ENCODE assay signal across 8 mouse cellular contexts in the genomic region with DNA sequence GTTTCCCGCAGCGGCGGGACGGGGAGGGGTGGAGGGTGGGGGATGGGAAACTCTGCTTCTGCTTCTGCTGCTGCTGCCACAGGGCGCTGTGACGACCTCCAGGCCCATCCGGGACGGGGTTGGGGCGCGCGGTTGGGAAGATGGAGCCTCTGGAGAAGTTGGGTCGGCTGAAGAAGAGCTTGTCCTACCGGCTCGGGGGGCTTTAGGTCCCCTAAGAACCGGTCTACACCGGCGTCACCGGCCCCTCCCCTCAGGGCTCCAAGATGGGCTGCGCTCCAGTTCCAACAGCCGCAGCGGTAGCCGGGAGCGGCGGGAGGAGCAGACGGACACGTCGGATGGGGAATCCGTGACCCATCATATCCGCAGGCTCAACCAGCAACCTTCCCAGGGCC. TPM values are rescaled to one million over a fixed set of nuclear protein-coding genes. Genes with fewer than 3 reads are reported as not detected.
A peak's percentile ranks its signal among the peaks of the same experiment; 100 is the strongest.
DNase-seq lines count a peak whose midpoint lies in the region; ATAC-seq and TF ChIP-seq lines count a peak whose summit lies in the region.

No protein-coding gene starts in this region.

- H3K27me3 ChIP-seq in embryonic facial prominence, embryonic 10.5 days (replicated peaks; ENCODE audit: low read depth, poor library complexity, severe bottlenecking) = no peaks in the 10 kb centered on the region
- H3K27me3 ChIP-seq in intestine, postnatal 0 days (replicated peaks; ENCODE audit: control insufficient read depth, insufficient read depth, low read length) = no peaks in the 10 kb centered on the region
- H3K27me3 ChIP-seq in limb, embryonic 13.5 days = no peaks in the 10 kb centered on the region
- no peaks in the 10 kb centered on the region for H3K27me3 ChIP-seq in midbrain, embryonic 12.5 days

- TF ChIP-seq CTCF in intestine, postnatal 0 days (IDR thresholded peaks at IDR 0.05; ENCODE audit: low read depth) = no peak

- H3K4me3 ChIP-seq in embryonic facial prominence, embryonic 10.5 days = peak overlapping the region; percentile 86
- peak overlapping the region; percentile 92 for H3K4me3 ChIP-seq in intestine, postnatal 0 days (ENCODE audit: low read depth, low read length)
- peak overlapping the region; percentile 87 for H3K4me3 ChIP-seq in limb, embryonic 13.5 days
- peak overlapping the region; percentile 94 for H3K4me3 ChIP-seq in midbrain, embryonic 12.5 days

- ATAC-seq in intestine, postnatal 0 days = peak; percentile 10; the same call in 1 of the 2 replicates
- ATAC-seq in limb, embryonic 13.5 days (ENCODE audit: low FRiP score, low read depth) = peak; percentile 29; the same call in 1 of the 2 replicates
- ATAC-seq in midbrain, embryonic 12.5 days (ENCODE audit: low FRiP score, low read depth) = peak; percentile 47

- H3K36me3 ChIP-seq in embryonic facial prominence, embryonic 10.5 days (replicated peaks) = peaks cover 59% of the 10 kb centered on the region
- H3K36me3 ChIP-seq in intestine, postnatal 0 days (ENCODE audit: control insufficient read depth, insufficient read depth) = peaks cover 25% of the 10 kb centered on the region
- peaks cover 50% of the 10 kb centered on the region for H3K36me3 ChIP-seq in limb, embryonic 13.5 days
- peaks cover 41% of the 10 kb centered on the region for H3K36me3 ChIP-seq in midbrain, embryonic 12.5 days

- peak overlapping the region; percentile 75 for H3K9ac ChIP-seq in intestine, postnatal 0 days (ENCODE audit: low read depth, low read length)
- H3K9ac ChIP-seq in limb, embryonic 13.5 days = peak overlapping the region; percentile 89
- H3K9ac ChIP-seq in midbrain, embryonic 12.5 days (replicated peaks) = peak overlapping the region; percentile 74

- peak; percentile 70 for DNase-seq in retina, embryonic 14.5 days (ENCODE audit: low spot score)
- no peak for DNase-seq in retina, postnatal 1 day
- peak; percentile 69 for DNase-seq in embryonic facial prominence, embryonic 10.5 days (ENCODE audit: low spot score)
- peak; percentile 65 to 68 for DNase-seq in heart, adult 18-20 months
- peak; percentile 56 for DNase-seq in urinary bladder, adult 2 months (ENCODE audit: low spot score)

- under 1% methylated on average over 29 of the region's 29 CpGs for WGBS in embryonic facial prominence, embryonic 10.5 days
- 1% methylated on average over 29 of the region's 29 CpGs for WGBS in intestine, postnatal 0 days
- WGBS in limb, embryonic 13.5 days = 1% methylated on average over 29 of the region's 29 CpGs
- WGBS in midbrain, embryonic 12.5 days = under 1% methylated on average over 27 of the region's 29 CpGs

- no peaks in the 10 kb centered on the region for H3K9me3 ChIP-seq in embryonic facial prominence, embryonic 10.5 days
- H3K9me3 ChIP-seq in intestine, postnatal 0 days (ENCODE audit: control insufficient read depth) = no peaks in the 10 kb centered on the region
- no peaks in the 10 kb centered on the region for H3K9me3 ChIP-seq in limb, embryonic 13.5 days
- H3K9me3 ChIP-seq in midbrain, embryonic 12.5 days = no peaks in the 10 kb centered on the region

- H3K4me2 ChIP-seq in intestine, postnatal 0 days (replicated peaks; ENCODE audit: low read depth) = peak overlapping the region; percentile 99
- H3K4me2 ChIP-seq in limb, embryonic 13.5 days (replicated peaks) = peak overlapping the region; percentile 89
- H3K4me2 ChIP-seq in midbrain, embryonic 12.5 days (replicated peaks) = peak overlapping the region; percentile 84

- H3K4me1 ChIP-seq in embryonic facial prominence, embryonic 10.5 days = peaks cover 25% of the 10 kb centered on the region
- 0 out of 2 replicates have a peak, but pooled peaks cover 4% of the 10 kb centered on the region for H3K4me1 ChIP-seq in intestine, postnatal 0 days (replicated peaks; ENCODE audit: control insufficient read depth, insufficient read depth, low read length)
- H3K4me1 ChIP-seq in limb, embryonic 13.5 days = peaks cover 19% of the 10 kb centered on the region
- peaks cover 21% of the 10 kb centered on the region for H3K4me1 ChIP-seq in midbrain, embryonic 12.5 days

- H3K27ac ChIP-seq in embryonic facial prominence, embryonic 10.5 days (replicated peaks) = peak overlapping the region; percentile 95
- peak overlapping the region; percentile 97 for H3K27ac ChIP-seq in intestine, postnatal 0 days (ENCODE audit: low read depth, low read length)
- peak overlapping the region; percentile 90 for H3K27ac ChIP-seq in limb, embryonic 13.5 days
- H3K27ac ChIP-seq in midbrain, embryonic 12.5 days (replicated peaks) = peak overlapping the region; percentile 94

RNA-seq across cellular contexts. Expression of gene Prr3, which starts 0.3 kb away (rescaled TPM):
- polyA plus RNA-seq in embryonic facial prominence, embryonic 10.5 days (2016; fragmentation: Nextera tagmentation; extraction: Ambion mirVana) = 44.0 and 47.2 TPM in 2 replicates
- total RNA-seq in heart, adult 18-20 months (2021) = 1 to 10 TPM; 3.3 to 3.4 TPM
- polyA plus RNA-seq in intestine, postnatal 0 days (2015; fragmentation: Nextera tagmentation; extraction: Ambion mirVana) = 9.4 and 9.6 TPM in 2 replicates
- 44.4 and 46.4 TPM in 2 replicates for polyA plus RNA-seq in limb, embryonic 13.5 days (2015; fragmentation: Nextera tagmentation; extraction: Ambion mirVana)
- 49.2 and 53.4 TPM in 2 replicates for polyA plus RNA-seq in midbrain, embryonic 12.5 days (2016; fragmentation: Nextera tagmentation; extraction: Ambion mirVana)
- polyA plus RNA-seq in urinary bladder, adult 2 months (2012; rRNA removed) = 22.2 and 23.7 TPM in 2 replicates

RNA-seq across cellular contexts. Expression of gene Gnl1, which starts 0.7 kb away (rescaled TPM):
- polyA plus RNA-seq in embryonic facial prominence, embryonic 10.5 days (2016; fragmentation: Nextera tagmentation; extraction: Ambion mirVana) = 61.1 and 62.1 TPM in 2 replicates
- 10 to 100 TPM; 32.0 to 34.7 TPM for total RNA-seq in heart, adult 18-20 months (2021)
- polyA plus RNA-seq in intestine, postnatal 0 days (2015; fragmentation: Nextera tagmentation; extraction: Ambion mirVana) = 29.4 and 33.9 TPM in 2 replicates
- 60.8 and 65.1 TPM in 2 replicates for polyA plus RNA-seq in limb, embryonic 13.5 days (2015; fragmentation: Nextera tagmentation; extraction: Ambion mirVana)
- polyA plus RNA-seq in midbrain, embryonic 12.5 days (2016; fragmentation: Nextera tagmentation; extraction: Ambion mirVana) = 48.5 and 52.0 TPM in 2 replicates
- 28.5 and 39.5 TPM in 2 replicates for polyA plus RNA-seq in urinary bladder, adult 2 months (2012; rRNA removed)

RNA-seq across cellular contexts. Expression of gene Abcf1, which starts 10.8 kb away (rescaled TPM):
- 116 and 120 TPM in 2 replicates for polyA plus RNA-seq in embryonic facial prominence, embryonic 10.5 days (2016; fragmentation: Nextera tagmentation; extraction: Ambion mirVana)
- total RNA-seq in heart, adult 18-20 months (2021) = 10 to 100 TPM; 67.3 to 68.4 TPM
- polyA plus RNA-seq in intestine, postnatal 0 days (2015; fragmentation: Nextera tagmentation; extraction: Ambion mirVana) = 84.1 and 91.1 TPM in 2 replicates
- 104 and 109 TPM in 2 replicates for polyA plus RNA-seq in limb, embryonic 13.5 days (2015; fragmentation: Nextera tagmentation; extraction: Ambion mirVana)
- polyA plus RNA-seq in midbrain, embryonic 12.5 days (2016; fragmentation: Nextera tagmentation; extraction: Ambion mirVana) = 104 and 118 TPM in 2 replicates
- 58.4 and 74.6 TPM in 2 replicates for polyA plus RNA-seq in urinary bladder, adult 2 months (2012; rRNA removed)

RNA-seq across cellular contexts. Expression of gene H2-T24, which starts 40.0 kb away (rescaled TPM):
- polyA plus RNA-seq in embryonic facial prominence, embryonic 10.5 days (2016; fragmentation: Nextera tagmentation; extraction: Ambion mirVana) = 4.8 and 5.0 TPM in 2 replicates
- total RNA-seq in heart, adult 18-20 months (2021) = 1 to 10 TPM; 6.5 to 6.7 TPM
- 1.4 and 1.5 TPM in 2 replicates for polyA plus RNA-seq in intestine, postnatal 0 days (2015; fragmentation: Nextera tagmentation; extraction: Ambion mirVana)
- 3.4 and 4.1 TPM in 2 replicates for polyA plus RNA-seq in limb, embryonic 13.5 days (2015; fragmentation: Nextera tagmentation; extraction: Ambion mirVana)
- 4.1 and 5.0 TPM in 2 replicates for polyA plus RNA-seq in midbrain, embryonic 12.5 days (2016; fragmentation: Nextera tagmentation; extraction: Ambion mirVana)
- 1.5 and 2.0 TPM in 2 replicates for polyA plus RNA-seq in urinary bladder, adult 2 months (2012; rRNA removed)

RNA-seq across cellular contexts. Expression of gene H2-T23, which starts 52.3 kb away (rescaled TPM):
- 1.8 and 2.3 TPM in 2 replicates for polyA plus RNA-seq in embryonic facial prominence, embryonic 10.5 days (2016; fragmentation: Nextera tagmentation; extraction: Ambion mirVana)
- total RNA-seq in heart, adult 18-20 months (2021) = 10 to 100 TPM; 31.7 to 56.7 TPM
- polyA plus RNA-seq in intestine, postnatal 0 days (2015; fragmentation: Nextera tagmentation; extraction: Ambion mirVana) = 68.3 and 71.7 TPM in 2 replicates
- polyA plus RNA-seq in limb, embryonic 13.5 days (2015; fragmentation: Nextera tagmentation; extraction: Ambion mirVana) = 7.3 TPM in 2 replicates
- polyA plus RNA-seq in midbrain, embryonic 12.5 days (2016; fragmentation: Nextera tagmentation; extraction: Ambion mirVana) = 4.2 and 6.1 TPM in 2 replicates
- 189 and 190 TPM in 2 replicates for polyA plus RNA-seq in urinary bladder, adult 2 months (2012; rRNA removed)
